Mouse (Mus musculus) embryonic stem cell, embryonic (primary cell): ENCODE data around the gene Fyn.

Source experiments
- CTCF ChIA-PET, 4 experiments: fragments of 300-600 bp in 2 of 4; fragments of 350-600 bp in 2 of 4; sonication (Branson Sonifier 250); formaldehyde crosslinking; loops; one replicate each; lab custom pipeline; 2022; ENCODE audit warnings: inconsistent platforms in 2 of 4; lab: Charles Lee
- POLR2A ChIA-PET, 4 experiments: fragments of 300-600 bp in 2 of 4; fragments of 350-600 bp in 2 of 4; sonication (Branson Sonifier 250); formaldehyde crosslinking; loops; one replicate each; lab custom pipeline; 2022; ENCODE audit warnings: antibody characterized with exemption in 4 of 4, inconsistent platforms in 1 of 4; lab: Charles Lee

The Fyn gene

DNA sequence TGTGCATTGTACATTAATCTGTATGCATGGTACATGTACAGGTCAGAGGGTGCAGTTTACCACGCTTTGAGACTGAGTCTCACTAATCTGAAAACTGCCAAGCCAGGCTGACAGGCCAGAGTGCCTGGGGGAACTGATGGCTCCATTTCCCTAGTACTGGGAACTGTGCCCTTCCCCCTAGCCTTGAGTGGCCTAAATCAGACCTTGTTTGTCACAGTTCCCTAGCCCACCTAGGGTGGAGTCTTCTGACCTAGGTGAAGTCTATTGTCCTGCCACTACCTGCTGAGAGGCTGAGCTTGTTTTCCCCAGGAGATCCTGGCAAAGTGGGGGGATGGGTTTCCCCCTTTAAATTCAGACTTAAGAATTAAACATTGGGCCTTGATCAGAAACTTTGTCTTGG is 226.1 kb downstream of the Fyn start:
- ChIA-PET POLR2A (interaction anchor here in 2 of 4 experiments (0.5 to 2.3 kb wide), 5 partner anchors 17 to 136 kb away, joined by 3 to 6 read pairs (median 3); no protein-coding TSS in a partner anchor), CTCF (interaction anchor here in 2 of 4 experiments (0.6 kb wide), 2 partner anchors 25 to 178 kb away, joined by 3 to 4 read pairs; no protein-coding TSS in a partner anchor)

GRCm38 (mm10) chr10:39595862-39596261 is 227.2 kb downstream of the Fyn start:
- CTCF ChIA-PET = no interaction called here
- POLR2A ChIA-PET = interaction anchor here in 1 of 4 experiments (1.4 to 2.3 kb wide), 3 partner anchors 13 to 135 kb away, joined by 5 to 6 read pairs (median 6); no protein-coding TSS in a partner anchor

GRCm38 (mm10) chr10:39597116-39597791 is 228.6 kb downstream of the Fyn start:
- ChIA-PET POLR2A (interaction anchor here in 2 of 4 experiments (0.6 to 2.1 kb wide), 6 partner anchors 14 to 660 kb away, joined by 3 to 6 read pairs (median 4); no protein-coding TSS in a partner anchor), CTCF (interaction anchor here in 1 of 4 experiments (0.5 kb wide), 1 partner anchor 72 kb away, joined by 5 read pairs; no protein-coding TSS in a partner anchor)

DNA sequence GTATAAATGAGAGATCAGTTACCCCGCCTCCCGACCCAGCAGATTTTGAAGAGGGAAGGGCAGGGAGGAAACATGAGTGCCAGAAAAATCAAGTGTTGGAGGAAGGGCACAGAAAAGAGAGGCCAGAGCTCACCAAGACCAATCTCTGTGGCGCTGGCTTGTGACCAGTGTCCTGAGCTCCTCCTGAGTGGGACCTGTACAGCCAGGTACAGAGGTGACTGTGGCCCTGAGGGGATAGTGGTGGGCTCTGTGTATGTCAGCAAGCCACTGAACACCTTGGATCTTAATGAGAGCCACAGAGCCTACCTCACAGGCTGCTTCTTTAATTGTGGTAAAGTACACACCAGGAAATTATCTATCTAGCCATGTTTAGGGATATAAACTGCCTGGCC is 229.1 kb downstream of the Fyn start:
- ChIA-PET CTCF (interaction anchor here in 1 of 4 experiments (0.5 kb wide), 1 partner anchor 72 kb away, joined by 5 read pairs; no protein-coding TSS in a partner anchor), POLR2A (interaction anchor here in 2 of 4 experiments (1.1 to 1.2 kb wide), 2 partner anchors 14 to 27 kb away, joined by 3 to 4 read pairs; no protein-coding TSS in a partner anchor)

- CTCF ChIA-PET = no interaction called here
- POLR2A ChIA-PET = interaction anchor here in 1 of 4 experiments (2.1 kb wide), 1 partner anchor 32 kb away, joined by 5 read pairs; no protein-coding TSS in a partner anchor
These were observed 230.9 kb downstream of the Fyn start for GRCm38 (mm10) chr10:39599601-39600000.

GRCm38 (mm10) chr10:39600115-39600514 is 231.5 kb downstream of the Fyn start:
- POLR2A ChIA-PET = interaction anchor here in 1 of 4 experiments (2.1 kb wide), 1 partner anchor 32 kb away, joined by 5 read pairs; no protein-coding TSS in a partner anchor
- CTCF ChIA-PET = interaction anchor here in 1 of 4 experiments (0.6 kb wide), 1 partner anchor 141 kb away, joined by 3 read pairs; no protein-coding TSS in a partner anchor

DNA sequence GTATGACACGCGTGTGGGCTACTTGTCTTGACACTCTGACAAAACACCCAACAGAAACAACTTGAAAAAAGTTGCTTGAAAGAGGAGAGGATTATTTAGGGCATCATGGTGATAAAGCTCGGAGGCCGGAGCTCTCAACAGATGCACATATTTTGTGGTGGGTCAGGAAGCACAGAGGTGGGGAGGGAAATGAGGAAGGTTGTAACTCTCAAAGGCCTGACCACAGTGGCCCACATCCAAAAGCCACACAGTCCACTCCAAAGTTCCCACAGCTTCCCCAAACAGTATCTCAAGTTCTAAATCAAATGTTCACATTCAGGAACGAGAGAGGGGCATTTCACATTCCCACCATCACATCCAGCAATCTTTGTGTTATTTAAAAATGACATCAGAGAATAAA is 232.4 kb downstream of the Fyn start:
- POLR2A ChIA-PET = interaction anchor here in 1 of 4 experiments (0.6 to 2.1 kb wide), 2 partner anchors 11 to 31 kb away, joined by 5 read pairs; no protein-coding TSS in a partner anchor
- CTCF ChIA-PET = no interaction called here

- CTCF ChIA-PET = no interaction called here
- POLR2A ChIA-PET = interaction anchor here in 2 of 4 experiments (0.6 to 1.4 kb wide), 7 partner anchors 9 to 182 kb away, joined by 3 to 4 read pairs (median 3); no protein-coding TSS in a partner anchor
These were observed 237.8 kb downstream of the Fyn start for GRCm38 (mm10) chr10:39606434-39606833.

GRCm38 (mm10) chr10:39611234-39611633 is 242.6 kb downstream of the Fyn start:
- CTCF ChIA-PET = no interaction called here
- POLR2A ChIA-PET = interaction anchor here in 3 of 4 experiments (0.9 to 2.0 kb wide), 13 partner anchors 10 to 120 kb away, joined by 3 to 6 read pairs (median 4); partner anchors contain the start of gene Rev3l (in 1 of the 3)

DNA sequence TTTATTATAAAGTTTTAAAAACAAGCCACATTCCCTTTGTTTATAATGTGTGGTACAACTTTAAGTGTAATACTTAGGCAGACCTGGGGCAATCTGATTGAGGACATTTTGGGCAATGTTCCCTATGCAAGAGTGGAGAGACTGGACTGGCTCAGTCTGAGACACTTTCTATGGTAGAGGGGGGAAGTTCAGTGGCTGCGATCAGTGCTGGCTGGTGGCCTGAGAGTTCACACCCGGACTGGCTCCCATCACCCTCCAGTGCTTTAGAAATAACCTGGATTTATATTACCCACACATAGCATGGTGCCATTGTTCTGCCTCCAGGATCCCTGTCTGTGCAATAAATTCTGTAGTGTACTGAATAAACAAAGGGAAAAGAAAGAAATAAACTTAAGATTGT is 243.5 kb downstream of the Fyn start:
- POLR2A ChIA-PET = interaction anchor here in 2 of 4 experiments (0.9 to 2.0 kb wide), 9 partner anchors 9 to 119 kb away, joined by 3 to 6 read pairs (median 4); partner anchors contain the start of gene Rev3l (in 1 of the 2)
- CTCF ChIA-PET = no interaction called here

- POLR2A ChIA-PET = interaction anchor here in 2 of 4 experiments (0.7 to 1.6 kb wide), 4 partner anchors 17 to 155 kb away, joined by 3 to 4 read pairs (median 4); no protein-coding TSS in a partner anchor
- CTCF ChIA-PET = no interaction called here
These were observed 244.0 kb downstream of the Fyn start, which contains the start of gene Traf3ip2 for GRCm38 (mm10) chr10:39612633-39612988. Gene Traf3ip2, plus strand, starts transcription at chr10:39612934.

DNA sequence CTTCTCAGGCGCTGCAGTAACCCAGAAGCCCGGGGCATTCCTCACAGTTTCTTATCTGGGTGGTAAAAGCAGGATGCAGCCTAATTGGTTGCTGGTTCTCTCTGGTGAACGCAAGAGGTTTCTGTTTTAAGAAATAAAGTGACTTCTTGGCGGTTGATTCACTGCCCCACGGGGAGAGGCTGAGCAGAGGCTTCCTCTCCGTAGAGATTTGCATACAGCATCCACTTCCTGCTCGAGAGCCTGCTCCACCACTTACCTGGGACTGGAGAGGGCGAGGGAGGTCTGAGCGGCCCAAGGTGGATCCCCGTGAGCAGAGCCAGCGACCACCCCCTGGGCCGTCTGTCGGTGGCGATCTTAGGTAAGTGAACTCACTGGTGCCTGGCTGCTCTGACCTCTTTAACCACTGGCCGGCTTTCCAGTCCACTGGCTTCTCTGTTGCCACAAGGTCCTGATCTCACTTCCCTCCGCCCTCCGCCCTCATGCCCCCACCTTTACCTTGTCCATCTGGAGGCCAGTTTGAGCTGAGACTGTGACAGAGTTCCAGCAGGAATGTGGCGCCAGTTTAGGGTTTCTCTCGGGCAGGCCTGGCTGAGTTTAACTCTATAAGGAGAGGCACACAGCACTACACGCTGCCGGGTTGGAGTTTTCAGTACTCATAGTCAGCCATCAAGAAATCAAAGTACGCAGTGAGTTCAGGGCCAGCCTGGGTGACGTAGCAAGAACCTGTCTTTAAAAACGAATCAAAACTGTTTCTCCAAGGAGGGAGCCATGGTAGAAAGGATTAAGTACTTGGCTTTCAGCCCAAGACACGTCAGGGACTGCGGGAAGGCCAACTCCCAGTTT is 244.6 kb downstream of the Fyn start:
- POLR2A ChIA-PET = interaction anchor here in 3 of 4 experiments (0.6 to 1.6 kb wide), 8 partner anchors 9 to 754 kb away, joined by 3 to 6 read pairs (median 4); no protein-coding TSS in a partner anchor
- CTCF ChIA-PET = interaction anchor here in 1 of 4 experiments (0.5 kb wide), 1 partner anchor 11 kb away, joined by 4 read pairs; no protein-coding TSS in a partner anchor

- ChIA-PET CTCF (interaction anchor here in 1 of 4 experiments (0.5 kb wide), 1 partner anchor 10 kb away, joined by 4 read pairs; no protein-coding TSS in a partner anchor), POLR2A (interaction anchor here in 3 of 4 experiments (0.6 to 1.6 kb wide), 6 partner anchors 10 to 753 kb away, joined by 3 to 6 read pairs (median 4); no protein-coding TSS in a partner anchor)
These were observed 245.3 kb downstream of the Fyn start for GRCm38 (mm10) chr10:39613973-39614372.

GRCm38 (mm10) chr10:39614676-39615075 is 246.0 kb downstream of the Fyn start:
- ChIA-PET POLR2A (interaction anchor here in 3 of 4 experiments (1.0 to 1.4 kb wide), 4 partner anchors 8 to 116 kb away, joined by 3 to 5 read pairs (median 3); no protein-coding TSS in a partner anchor), CTCF (no interaction called here)
